ENCODE assay signal across 16 mouse cellular contexts in genomic region chr19:8592873-8593408, GRCm38 (mm10). TPM values are rescaled to one million over a fixed set of nuclear protein-coding genes. Genes with fewer than 3 reads are reported as not detected.
DNase-seq lines count a peak whose midpoint lies in the region; ATAC-seq and TF ChIP-seq lines count a peak whose summit lies in the region.
"Had no signal": no experiment of that assay in that cellular context is flagged by ENCODE, and none has a peak within 500 bp of the region (broad histone marks: within the 10 kb centered on the region; RNA-seq: fewer than 3 reads in every experiment).

No protein-coding gene starts in this region.

- H3K4me3 ChIP-seq in layer of hippocampus, adult 2 months, result no peak overlapping the region; the same call in 1 of the 2 replicates
- no peak overlapping the region for H3K4me3 ChIP-seq in liver, embryonic 11.5 days (ENCODE audit: low read depth, low read length)
- no peak overlapping the region for H3K4me3 ChIP-seq in gastrocnemius, adult 2 months

- no peaks in the 10 kb centered on the region for H3K9me3 ChIP-seq in liver, embryonic 11.5 days (ENCODE audit: control insufficient read depth, low read length)

- 60% methylated on average over 6 of the region's 6 CpGs for WGBS in liver, embryonic 11.5 days

- no peaks in the 10 kb centered on the region for H3K27me3 ChIP-seq in liver, embryonic 11.5 days (replicated peaks; ENCODE audit: control insufficient read depth, insufficient read depth, low read length)

- ATAC-seq in liver, embryonic 11.5 days (replicated peaks; ENCODE audit: low FRiP score), result peak; percentile 51; the same call in 1 of the 2 replicates

- H3K36me3 ChIP-seq in liver, embryonic 11.5 days (ENCODE audit: control insufficient read depth, insufficient read depth, low read length), result no peaks in the 10 kb centered on the region

- peaks cover 11% of the 10 kb centered on the region for H3K4me1 ChIP-seq in liver, embryonic 11.5 days (replicated peaks; ENCODE audit: control insufficient read depth, insufficient read depth, low read length)

- intact Hi-C loops in gastrocnemius, adult 2 months (cut with DNase I), result no loop called here

- DNase-seq in layer of hippocampus, adult 2 months (ENCODE audit: low spot score in 2 of 2), result no peak
- no peak for DNase-seq in layer of hippocampus, adult 8-10 months (ENCODE audit: low spot score in 2 of 2)
- peak; percentile 28 for DNase-seq in thymus, postnatal 25 days
- no peak for DNase-seq in thymus, postnatal 10 days (ENCODE audit: low spot score in 2 of 2)
- no peak for DNase-seq in liver, embryonic 11.5 days (ENCODE audit: low spot score)
- DNase-seq in spleen, postnatal 14 days (ENCODE audit: low spot score in 2 of 2), result no peak
- DNase-seq in adrenal gland, postnatal 10 days, result no peak
- DNase-seq in gastrocnemius, adult 2 months, result no peak
- DNase-seq: cerebellum, adult 9-10 months; embryo, embryonic 11 days; lung, adult 2 months; right cerebral cortex, postnatal 4 days had no signal

- H3K9ac ChIP-seq in liver, embryonic 11.5 days (ENCODE audit: low read depth, low read length), result no peak overlapping the region; the same call in 1 of the 2 replicates

- H3K4me2 ChIP-seq in liver, embryonic 11.5 days, result peak overlapping the region; percentile 1; the same call in 1 of the 2 replicates
- H3K4me2 ChIP-seq: midbrain, embryonic 11.5 days had no signal

- peak overlapping the region; percentile 46; the same call in 1 of the 2 replicates for H3K27ac ChIP-seq in layer of hippocampus, adult 2 months
- no peak overlapping the region for H3K27ac ChIP-seq in liver, embryonic 11.5 days (ENCODE audit: low read depth, low read length)
- no peak overlapping the region for H3K27ac ChIP-seq in gastrocnemius, adult 2 months

- no peak for TF ChIP-seq CTCF in layer of hippocampus, adult 2 months (conservative IDR thresholded peaks at IDR 0.05)
- no peak for TF ChIP-seq CTCF in gastrocnemius, adult 2 months (IDR thresholded peaks at IDR 0.05)

RNA-seq across cellular contexts. Expression of gene Slc22a8, which starts 1.9 kb away (rescaled TPM):
- total RNA-seq in layer of hippocampus, adult 2 months (2021), result 1 to 10 TPM; 6.6 to 9.7 TPM
- total RNA-seq in layer of hippocampus, adult 8-10 months (2022), result 10 to 100 TPM; 10.6 to 12.2 (median 11.5) TPM
- polyA plus RNA-seq in liver, embryonic 11.5 days (2014; fragmentation: Nextera tagmentation; extraction: Ambion mirVana), result 2.0 and 2.9 TPM in 2 replicates
- 1 to 10 TPM in 1 of 2 experiments, under 1 TPM in 1; 0.58 to 1.4 TPM for total RNA-seq in adrenal gland, postnatal 10 days (2021)
- total RNA-seq in gastrocnemius, adult 2 months (2021), result not detected
- total RNA-seq: MEL had no signal
- polyA plus RNA-seq: C2C12; lung, adult 2 months had no signal

RNA-seq across cellular contexts. Expression of gene Slc22a6, which starts 24.9 kb away (rescaled TPM):
- total RNA-seq in layer of hippocampus, adult 2 months (2021), result 1 to 10 TPM; 2.2 to 2.8 TPM
- total RNA-seq in layer of hippocampus, adult 8-10 months (2022), result 1 to 10 TPM; 3.5 to 4.4 (median 4.1) TPM
- not detected in 2 replicates for polyA plus RNA-seq in liver, embryonic 11.5 days (2014; fragmentation: Nextera tagmentation; extraction: Ambion mirVana)
- total RNA-seq in adrenal gland, postnatal 10 days (2021), result not detected
- total RNA-seq in gastrocnemius, adult 2 months (2021), result not detected
- total RNA-seq: heart, adult 8-10 months; MEL had no signal
- polyA plus RNA-seq: C2C12; lung, adult 2 months had no signal
